Mouse (Mus musculus): Measurements from ENCODE around the gene AI837181. TPM values are rescaled to one million over a fixed set of nuclear protein-coding genes. Genes with fewer than 3 reads are reported as not detected.

Gene AI837181
- total and polyA plus RNA-seq, 2 experiments from 2014 or later: 74.1 to 98.8 TPM

- Histone ChIP-seq H3K9me3 (ENCODE audit: low read length) (no peaks in the 10 kb centered on the region), H3K36me3 (ENCODE audit: insufficient read depth, low read length) (0 out of 2 replicates have a peak, but pooled peaks cover 4% of the 10 kb centered on the region), H3K4me3 (ENCODE audit: low read depth, low read length) (peak overlapping the region; percentile 80), H3K4me1 (ENCODE audit: insufficient read depth, low read length) (peaks cover 18% of the 10 kb centered on the region), H3K27me3 (ENCODE audit: insufficient read depth, low read length) (no peaks in the 10 kb centered on the region), H3K9ac (replicated peaks; ENCODE audit: low read length, poor library complexity, severe bottlenecking) (peak overlapping the region; percentile 91), H3K4me2 (ENCODE audit: low read depth, low read length, poor library complexity, severe bottlenecking) (peak overlapping the region; percentile 92), H3K27ac (ENCODE audit: low read depth, low read length) (peak overlapping the region; percentile 98)
- WGBS: under 1% methylated on average over 66 of the region's 70 CpGs
- ATAC-seq (ENCODE audit: low FRiP score) (peak; percentile 89), DNase-seq (ENCODE audit: low spot score) (peak; percentile 97)
- TF ChIP-seq CTCF (IDR thresholded peaks at IDR 0.05): peak; percentile 40
Measured at GRCm38 (mm10) chr19:5456922-5457745, 32.2 kb downstream of the AI837181 start.

- ATAC-seq (ENCODE audit: low FRiP score): no peak
- Histone ChIP-seq H3K36me3 (ENCODE audit: insufficient read depth, low read length) (peaks cover 10% of the 10 kb centered on the region; the same call in 1 of the 2 replicates), H3K9ac (replicated peaks; ENCODE audit: low read length, poor library complexity, severe bottlenecking) (peak within 1 kb of the TSS; percentile 91), H3K9me3 (ENCODE audit: low read length) (no peaks in the 10 kb centered on the region), H3K27ac (ENCODE audit: low read depth, low read length) (peak within 1 kb of the TSS; percentile 98), H3K27me3 (ENCODE audit: insufficient read depth, low read length) (no peaks in the 10 kb centered on the region), H3K4me2 (ENCODE audit: low read depth, low read length, poor library complexity, severe bottlenecking) (peak within 1 kb of the TSS; percentile 92), H3K4me3 (ENCODE audit: low read depth, low read length) (peak within 1 kb of the TSS; percentile 80), H3K4me1 (ENCODE audit: insufficient read depth, low read length) (peaks cover 18% of the 10 kb centered on the region)
- no peak for TF ChIP-seq CTCF (IDR thresholded peaks at IDR 0.05)
- 13% methylated on average over 14 of the region's 14 CpGs for WGBS
- no peak for DNase-seq (ENCODE audit: low spot score)
Measured at GRCm38 (mm10) chr19:5457746-5458442, 33.0 kb downstream of the AI837181 start, which contains the start of gene Ccdc85b. TSS of gene Ccdc85b (minus strand) at chr19:5457894.

GRCm38 (mm10) chr19:5459019-5459418 is 34.1 kb downstream of the AI837181 start:
- WGBS: 68% methylated on average over 7 of the region's 7 CpGs
- H3K36me3 ChIP-seq (ENCODE audit: insufficient read depth, low read length): peaks cover 17% of the 10 kb centered on the region
- H3K4me3 ChIP-seq (ENCODE audit: low read depth, low read length): no peak overlapping the region
- no peak for TF ChIP-seq CTCF (IDR thresholded peaks at IDR 0.05)
- no peaks in the 10 kb centered on the region for H3K9me3 ChIP-seq (ENCODE audit: low read length)
- ATAC-seq (ENCODE audit: low FRiP score) (no peak), DNase-seq (ENCODE audit: low spot score) (no peak)
- no peak overlapping the region for H3K4me2 ChIP-seq (ENCODE audit: low read depth, low read length, poor library complexity, severe bottlenecking)
- no peaks in the 10 kb centered on the region for H3K27me3 ChIP-seq (ENCODE audit: insufficient read depth, low read length)
- peaks cover 18% of the 10 kb centered on the region for H3K4me1 ChIP-seq (ENCODE audit: insufficient read depth, low read length)
- H3K9ac ChIP-seq (replicated peaks; ENCODE audit: low read length, poor library complexity, severe bottlenecking): no peak overlapping the region
- no peak overlapping the region for H3K27ac ChIP-seq (ENCODE audit: low read depth, low read length)

- H3K4me2 ChIP-seq (ENCODE audit: low read depth, low read length, poor library complexity, severe bottlenecking): peak overlapping the region; percentile 94
- WGBS: 30% methylated on average over 3 of the region's 3 CpGs
- ATAC-seq (ENCODE audit: low FRiP score) (no peak), DNase-seq (ENCODE audit: low spot score) (no peak)
- H3K4me1 ChIP-seq (ENCODE audit: insufficient read depth, low read length): peaks cover 18% of the 10 kb centered on the region
- peaks cover 12% of the 10 kb centered on the region for H3K36me3 ChIP-seq (ENCODE audit: insufficient read depth, low read length)
- H3K4me3 ChIP-seq (ENCODE audit: low read depth, low read length): peak overlapping the region; percentile 74
- H3K27ac ChIP-seq (ENCODE audit: low read depth, low read length): peak overlapping the region; percentile 76
- H3K27me3 ChIP-seq (ENCODE audit: insufficient read depth, low read length): no peaks in the 10 kb centered on the region
- H3K9ac ChIP-seq (replicated peaks; ENCODE audit: low read length, poor library complexity, severe bottlenecking): peak overlapping the region; percentile 77
- no peaks in the 10 kb centered on the region for H3K9me3 ChIP-seq (ENCODE audit: low read length)
- TF ChIP-seq CTCF (IDR thresholded peaks at IDR 0.05): no peak
Measured at GRCm38 (mm10) chr19:5459896-5460295, 35.0 kb downstream of the AI837181 start.

- DNase-seq (ENCODE audit: low spot score): peak; percentile 95
Measured at GRCm38 (mm10) chr19:5460465-5460911, 35.5 kb downstream of the AI837181 start, which contains the start of gene Fibp. TSS of gene Fibp (plus strand) at chr19:5460615.

More at GRCm38 (mm10) chr19:5460465-5460911, 35.5 kb downstream of the AI837181 start, which contains the start of gene Fibp:
- peak within 1 kb of the TSS; percentile 76 for H3K27ac ChIP-seq (ENCODE audit: low read depth, low read length)
- ATAC-seq (ENCODE audit: low FRiP score): peak; percentile 73
- WGBS: under 1% methylated on average over 32 of the region's 32 CpGs
- peaks cover 13% of the 10 kb centered on the region for H3K4me1 ChIP-seq (ENCODE audit: insufficient read depth, low read length)
- TF ChIP-seq CTCF (IDR thresholded peaks at IDR 0.05): no peak
- H3K27me3 ChIP-seq (ENCODE audit: insufficient read depth, low read length): no peaks in the 10 kb centered on the region
- peak within 1 kb of the TSS; percentile 74 for H3K4me3 ChIP-seq (ENCODE audit: low read depth, low read length)
- H3K36me3 ChIP-seq (ENCODE audit: insufficient read depth, low read length): peaks cover 16% of the 10 kb centered on the region
- H3K9ac ChIP-seq (replicated peaks; ENCODE audit: low read length, poor library complexity, severe bottlenecking): peak within 1 kb of the TSS; percentile 77
- H3K4me2 ChIP-seq (ENCODE audit: low read depth, low read length, poor library complexity, severe bottlenecking): peak within 1 kb of the TSS; percentile 94
- no peaks in the 10 kb centered on the region for H3K9me3 ChIP-seq (ENCODE audit: low read length)

Measured in midbrain, postnatal 0 days (tissue).